Mouse (Mus musculus) liver, adult 10 weeks (tissue): ENCODE data around the gene Fam162a. TPM values are rescaled to one million over a fixed set of nuclear protein-coding genes. Genes with fewer than 3 reads are reported as not detected.

Experiments
- polyA plus RNA-seq: library from polyadenylated mRNA; stranded (reverse); fragments of 350-450 nt; fragmentation: Illumina TruSeq; extraction: RNeasy Lipid Tissue Mini Kit (QIAGEN cat#74804); gene quantifications from one replicate; pipeline ENCODE4 v1.2.3, GENCODE M21; 2014; ENCODE audit warnings: low read depth, low replicate concordance

Gene Fam162a
- 96.6 TPM for polyA plus RNA-seq

GRCm38 (mm10) chr16:36071450-36072379 lies at the start of gene Fam162a, which contains the start of gene Ccdc58:
Gene Fam162a, minus strand, starts transcription at chr16:36071594.
Gene Ccdc58, plus strand, starts transcription at chr16:36071685.

DNA sequence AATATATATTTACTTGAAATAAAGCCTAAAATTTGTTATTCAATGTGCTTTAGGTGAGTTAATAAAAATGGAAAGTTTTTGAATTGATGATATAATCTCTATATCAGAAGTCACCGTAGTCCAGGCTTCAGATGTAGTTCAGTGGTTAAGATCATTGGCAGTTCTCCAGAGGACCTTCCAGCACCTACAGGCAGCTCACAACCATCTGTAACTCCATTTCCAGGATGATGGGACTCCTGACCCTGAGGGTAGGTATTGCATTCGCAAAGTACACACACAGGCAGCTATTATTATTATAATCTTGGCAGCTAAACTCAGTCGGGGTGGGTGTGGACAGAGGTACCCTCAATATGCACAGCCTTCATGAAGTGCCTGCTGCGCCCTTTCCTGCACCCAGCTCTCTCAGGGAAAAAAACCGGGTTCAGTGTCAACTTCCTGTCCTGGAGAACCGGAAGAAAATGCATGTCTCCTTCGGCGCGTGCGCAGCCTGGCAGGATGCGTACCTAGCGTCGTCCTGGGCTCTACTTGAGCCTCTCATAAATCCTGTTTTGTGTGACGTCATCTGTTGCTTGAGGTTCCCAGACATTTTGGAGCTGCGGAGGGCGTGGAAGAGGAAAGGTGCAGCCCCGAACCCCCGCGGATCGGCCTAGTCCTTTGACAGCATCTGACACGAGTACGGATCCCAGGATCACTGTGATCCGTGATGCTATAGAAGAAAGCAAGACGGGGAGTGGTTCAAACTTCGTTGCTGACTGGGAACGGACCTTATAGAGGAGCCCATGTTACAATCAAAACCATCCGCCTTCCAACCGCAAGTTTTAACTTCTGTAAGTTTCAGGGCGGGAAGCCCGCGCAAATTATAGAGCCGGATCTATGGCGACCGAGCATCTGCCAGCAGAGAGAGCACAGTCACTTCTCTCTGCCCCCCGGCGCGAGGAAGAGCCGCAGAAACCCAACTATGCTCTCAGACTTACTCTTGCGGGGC lies 30.5 kb downstream of the Fam162a start, which contains the start of gene Wdr5b:
Wdr5b (plus strand) TSS at position 551 of the 985 bp plus-strand sequence.

Other genes starting within 250 kb of the Fam162a start
- gene Parp14, start 200.1 kb downstream of the Fam162a start, polyA plus RNA-seq: 13.2 TPM
- gene Parp9, start 133.1 kb downstream of the Fam162a start, polyA plus RNA-seq: 60.9 TPM
- gene Dtx3l, start 132.4 kb downstream of the Fam162a start, polyA plus RNA-seq: 40.4 TPM
- 49.0 TPM for gene Kpna1, start 92.8 kb downstream of the Fam162a start, polyA plus RNA-seq
- gene Wdr5b, start 30.4 kb downstream of the Fam162a start, polyA plus RNA-seq: 3.4 TPM
- 185 TPM for gene Ccdc58, start 91 bp upstream of the Fam162a start, polyA plus RNA-seq
- not detected for gene Csta1, start 59.6 kb upstream of the Fam162a start, polyA plus RNA-seq
- gene Stfa2l1, start 85.2 kb upstream of the Fam162a start, polyA plus RNA-seq: not detected
- not detected for gene Gm5483, start 112.6 kb upstream of the Fam162a start, polyA plus RNA-seq
- not detected for gene Gm5416, start 138.8 kb upstream of the Fam162a start, polyA plus RNA-seq
- not detected for gene 2010005H15Rik, start 149.9 kb upstream of the Fam162a start, polyA plus RNA-seq
- not detected for gene Stfa1, start 205.4 kb upstream of the Fam162a start, polyA plus RNA-seq